Mouse (Mus musculus): ENCODE data around the gene Pitpnm1. TPM values are rescaled to one million over a fixed set of nuclear protein-coding genes. Genes with fewer than 3 reads are reported as not detected.
"Not testable (repeated sequence)": the region's sequence is repeated elsewhere in the genome, so short reads cannot be mapped to it uniquely, and the experiment has no call there.

Pitpnm1 gene
- total RNA-seq, 2 experiments from 2014 or later: 3.7 to 4.2 TPM

- intact Hi-C loops (cut with DNase I; ENCODE audit: low total_unique reads): no loop called here
- no peak for DNase-seq
Observed at GRCm38 (mm10) chr19:4066877-4067276, 32.9 kb upstream of the Pitpnm1 start.

GRCm38 (mm10) chr19:4068242-4068641, 31.6 kb upstream of the Pitpnm1 start:
- DNase-seq; intact Hi-C loops (cut with DNase I; ENCODE audit: low total_unique reads): not testable (repeated sequence)

- intact Hi-C loops (cut with DNase I; ENCODE audit: low total_unique reads): no loop called here
- no peak for DNase-seq
Observed at GRCm38 (mm10) chr19:4068717-4069410, 30.9 kb upstream of the Pitpnm1 start.

- intact Hi-C loops (cut with DNase I; ENCODE audit: low total_unique reads): no loop called here
- DNase-seq: no peak
Observed at GRCm38 (mm10) chr19:4070311-4070710, 29.5 kb upstream of the Pitpnm1 start.

- intact Hi-C loops (cut with DNase I; ENCODE audit: low total_unique reads): no loop called here
- no peak for DNase-seq
Observed at GRCm38 (mm10) chr19:4070756-4071155, 29.0 kb upstream of the Pitpnm1 start.

- DNase-seq: no peak
- intact Hi-C loops (cut with DNase I; ENCODE audit: low total_unique reads): no loop called here
Observed at GRCm38 (mm10) chr19:4071406-4071805, 28.4 kb upstream of the Pitpnm1 start.

- intact Hi-C loops (cut with DNase I; ENCODE audit: low total_unique reads): no loop called here
- DNase-seq: no peak
Observed at GRCm38 (mm10) chr19:4072706-4073424, 26.9 kb upstream of the Pitpnm1 start.

GRCm38 (mm10) chr19:4075531-4075930, 24.3 kb upstream of the Pitpnm1 start:
- DNase-seq: no peak
- intact Hi-C loops (cut with DNase I; ENCODE audit: low total_unique reads): no loop called here

GRCm38 (mm10) chr19:4079594-4079993, 20.2 kb upstream of the Pitpnm1 start:
- intact Hi-C loops (cut with DNase I; ENCODE audit: low total_unique reads): no loop called here
- DNase-seq: no peak

- intact Hi-C loops (cut with DNase I; ENCODE audit: low total_unique reads): loop anchor here (5.0 kb wide), 1 partner anchor 63 kb away; no protein-coding TSS in a partner anchor
- DNase-seq: no peak
Observed at GRCm38 (mm10) chr19:4080511-4081009, 19.2 kb upstream of the Pitpnm1 start.

GRCm38 (mm10) chr19:4081394-4081793, 18.4 kb upstream of the Pitpnm1 start, which contains the start of gene Cabp2:
Cabp2 (plus strand) TSS chr19:4081578.
- intact Hi-C loops (cut with DNase I; ENCODE audit: low total_unique reads): loop anchor here (5.0 kb wide), 1 partner anchor 64 kb away; no protein-coding TSS in a partner anchor
- no peak for DNase-seq

GRCm38 (mm10) chr19:4082219-4082965, 17.4 kb upstream of the Pitpnm1 start:
- DNase-seq: no peak

GRCm38 (mm10) chr19:4083316-4083715, 16.5 kb upstream of the Pitpnm1 start:
- intact Hi-C loops (cut with DNase I; ENCODE audit: low total_unique reads): loop anchor here (5.0 kb wide), 1 partner anchor 66 kb away; no protein-coding TSS in a partner anchor

More at GRCm38 (mm10) chr19:4082219-4082965, 17.4 kb upstream of the Pitpnm1 start:
- intact Hi-C loops (cut with DNase I; ENCODE audit: low total_unique reads): loop anchor here (5.0 kb wide), 1 partner anchor 65 kb away; no protein-coding TSS in a partner anchor

GRCm38 (mm10) chr19:4083826-4084225, 16.0 kb upstream of the Pitpnm1 start:
- no peak for DNase-seq
- intact Hi-C loops (cut with DNase I; ENCODE audit: low total_unique reads): loop anchor here (5.0 kb wide), 1 partner anchor 67 kb away; no protein-coding TSS in a partner anchor

More at GRCm38 (mm10) chr19:4083316-4083715, 16.5 kb upstream of the Pitpnm1 start:
- no peak for DNase-seq

GRCm38 (mm10) chr19:4084984-4085383, 14.8 kb upstream of the Pitpnm1 start:
- intact Hi-C loops (cut with DNase I; ENCODE audit: low total_unique reads): loop anchor here (5.0 kb wide), 1 partner anchor 68 kb away; no protein-coding TSS in a partner anchor
- DNase-seq: no peak

- intact Hi-C loops (cut with DNase I; ENCODE audit: low total_unique reads): no loop called here
- no peak for DNase-seq
Observed at GRCm38 (mm10) chr19:4086156-4086555, 13.6 kb upstream of the Pitpnm1 start.

- DNase-seq: no peak
- intact Hi-C loops (cut with DNase I; ENCODE audit: low total_unique reads): no loop called here
Observed at GRCm38 (mm10) chr19:4087090-4087489, 12.7 kb upstream of the Pitpnm1 start.

- intact Hi-C loops (cut with DNase I; ENCODE audit: low total_unique reads): no loop called here
- no peak for DNase-seq
Observed at GRCm38 (mm10) chr19:4088146-4088545, 11.7 kb upstream of the Pitpnm1 start.

GRCm38 (mm10) chr19:4089128-4089527, 10.7 kb upstream of the Pitpnm1 start:
- DNase-seq: no peak
- intact Hi-C loops (cut with DNase I; ENCODE audit: low total_unique reads): no loop called here

- intact Hi-C loops (cut with DNase I; ENCODE audit: low total_unique reads): no loop called here
Observed at GRCm38 (mm10) chr19:4090446-4090845, 9.4 kb upstream of the Pitpnm1 start.

More at GRCm38 (mm10) chr19:4090446-4090845, 9.4 kb upstream of the Pitpnm1 start:
- no peak for DNase-seq
